Mouse (Mus musculus) heart, postnatal 0 days (tissue): ENCODE results near the gene Prkcz. TPM values are rescaled to one million over a fixed set of nuclear protein-coding genes. Genes with fewer than 3 reads are reported as not detected.
A peak's percentile ranks its signal among the peaks of the same experiment; 100 is the strongest.

Experiments used
- ATAC-seq: fragments of 200-750 bp; cut with Nextera tagmentation; 2 replicates; pipeline ENCODE4 v1.8.0; 2017; ENCODE audit warnings: low read depth, moderate number of reproducible peaks, moderate library complexity; ENCODE audit not compliant: insufficient read depth
- DNase-seq: peaks from one replicate; pipeline ENCODE4 v3.0.0-alpha.2; 2016; ENCODE audit warnings: low spot score
- H3K27ac ChIP-seq: fragments of 300-500 bp; sonication (generic); 2 replicates; pipeline ENCODE4 v1.5.1; 2014; ENCODE audit warnings: low read depth, mild to moderate bottlenecking
- H3K27me3 ChIP-seq: fragments of 300-500 bp; sonication (generic); 2 replicates; pipeline ENCODE4 v1.6.1; 2014; ENCODE audit warnings: low read length, mixed read lengths; ENCODE audit not compliant: control insufficient read depth, insufficient read depth
- H3K36me3 ChIP-seq: fragments of 300-500 bp; sonication (generic); replicated peaks from 2 replicates; pipeline ENCODE4 v1.6.1; 2014; ENCODE audit warnings: low read length, mixed read lengths; ENCODE audit not compliant: control insufficient read depth, insufficient read depth
- H3K4me1 ChIP-seq: fragments of 300-500 bp; sonication (generic); 2 replicates; pipeline ENCODE4 v1.6.1; 2014; ENCODE audit warnings: antibody characterized with exemption; ENCODE audit not compliant: control insufficient read depth, insufficient read depth
- H3K4me2 ChIP-seq: fragments of 300-500 bp; sonication (generic); 2 replicates; pipeline ENCODE4 v1.6.1; 2014; ENCODE audit warnings: low read depth, mild to moderate bottlenecking, low read length, moderate library complexity
- H3K4me3 ChIP-seq: fragments of 300-500 bp; sonication (generic); 2 replicates; pipeline ENCODE4 v1.5.1; 2014; ENCODE audit warnings: low read depth, low read length
- H3K9ac ChIP-seq: fragments of 300-500 bp; sonication (generic); replicated peaks from 2 replicates; pipeline ENCODE4 v1.6.1; 2014; ENCODE audit warnings: low read depth, low read length, mixed read lengths
- H3K9me3 ChIP-seq: fragments of 300-500 bp; sonication (generic); replicated peaks from 2 replicates; pipeline ENCODE4 v1.6.1; 2016; ENCODE audit warnings: low read length; ENCODE audit not compliant: control insufficient read depth
- CTCF ChIP-seq: IDR thresholded peaks from 2 replicates; pipeline ENCODE4 v1.5.1; 2016; ENCODE audit warnings: antibody characterized with exemption, control low read depth, low read depth
- EP300 ChIP-seq: IDR thresholded peaks from 2 replicates; pipeline ENCODE4 v1.6.1; 2016; ENCODE audit warnings: antibody characterized with exemption, low read depth
- WGBS: fragments of 180-500 bp; shearing (Covaris S2); extraction: QIAGEN DNeasy Blood & Tissue Kit; methylation state at CpG from one replicate; pipeline ENCODE4 v1.1.7; 2014; 5-methylcytosine and 5-hydroxymethylcytosine counted together
- polyA plus RNA-seq: library from polyadenylated mRNA; unstranded; fragments of >200 nt; fragmentation: Nextera tagmentation; extraction: Ambion mirVana; gene quantifications from 2 replicates; pipeline ENCODE4 v1.2.1, GENCODE M21; 2015
- total RNA-seq: library from RNA; depleted of rRNA; stranded (reverse); fragments of >200 nt; gene quantifications from 2 replicates; pipeline ENCODE4 v1.2.3, GENCODE M21; 2014; ENCODE audit warnings: low replicate concordance

Gene Prkcz
- total and polyA plus RNA-seq, 2 experiments from 2014 or later = 2.7 to 4.8 TPM

- 88% methylated on average over 4 of the region's 4 CpGs for WGBS
- ATAC-seq (no peak), DNase-seq (no peak)
- no peak overlapping the region for H3K9ac ChIP-seq
- no peaks in the 10 kb centered on the region for H3K27me3 ChIP-seq
- no peaks in the 10 kb centered on the region for H3K36me3 ChIP-seq
- no peaks in the 10 kb centered on the region for H3K9me3 ChIP-seq
- no peak overlapping the region for H3K27ac ChIP-seq
- H3K4me2 ChIP-seq = no peak overlapping the region
- peaks cover 8% of the 10 kb centered on the region for H3K4me1 ChIP-seq
- no peak for TF ChIP-seq EP300
- no peak for TF ChIP-seq CTCF
- no peak overlapping the region for H3K4me3 ChIP-seq
Measured at GRCm38 (mm10) chr4:155227986-155228385, 133.2 kb downstream of the Prkcz start.

GRCm38 (mm10) chr4:155225918-155226317 is 135.2 kb downstream of the Prkcz start:
- no peak for TF ChIP-seq EP300
- H3K4me1 ChIP-seq = peaks cover 6% of the 10 kb centered on the region; the same call in 1 of the 2 replicates
- no peak overlapping the region for H3K4me3 ChIP-seq
- no peak for DNase-seq
- no peak overlapping the region for H3K9ac ChIP-seq
- H3K9me3 ChIP-seq = no peaks in the 10 kb centered on the region
- no peak for ATAC-seq
- 77% methylated on average over 5 of the region's 5 CpGs for WGBS
- H3K4me2 ChIP-seq = no peak overlapping the region
- H3K36me3 ChIP-seq = no peaks in the 10 kb centered on the region
- no peak overlapping the region for H3K27ac ChIP-seq
- H3K27me3 ChIP-seq = no peaks in the 10 kb centered on the region

- WGBS = 29% methylated on average over 20 of the region's 20 CpGs
- Histone ChIP-seq H3K4me2 (peak overlapping the region; percentile 91), H3K9me3 (no peaks in the 10 kb centered on the region), H3K36me3 (no peaks in the 10 kb centered on the region), H3K27me3 (no peaks in the 10 kb centered on the region), H3K27ac (peak overlapping the region; percentile 95), H3K9ac (peak overlapping the region; percentile 69), H3K4me3 (peak overlapping the region; percentile 36), H3K4me1 (peaks cover 21% of the 10 kb centered on the region)
- TF ChIP-seq CTCF (no peak), EP300 (no peak)
- DNase-seq = no peak
- ATAC-seq = no peak
Measured at GRCm38 (mm10) chr4:155223594-155224528, 137.3 kb downstream of the Prkcz start.

DNA sequence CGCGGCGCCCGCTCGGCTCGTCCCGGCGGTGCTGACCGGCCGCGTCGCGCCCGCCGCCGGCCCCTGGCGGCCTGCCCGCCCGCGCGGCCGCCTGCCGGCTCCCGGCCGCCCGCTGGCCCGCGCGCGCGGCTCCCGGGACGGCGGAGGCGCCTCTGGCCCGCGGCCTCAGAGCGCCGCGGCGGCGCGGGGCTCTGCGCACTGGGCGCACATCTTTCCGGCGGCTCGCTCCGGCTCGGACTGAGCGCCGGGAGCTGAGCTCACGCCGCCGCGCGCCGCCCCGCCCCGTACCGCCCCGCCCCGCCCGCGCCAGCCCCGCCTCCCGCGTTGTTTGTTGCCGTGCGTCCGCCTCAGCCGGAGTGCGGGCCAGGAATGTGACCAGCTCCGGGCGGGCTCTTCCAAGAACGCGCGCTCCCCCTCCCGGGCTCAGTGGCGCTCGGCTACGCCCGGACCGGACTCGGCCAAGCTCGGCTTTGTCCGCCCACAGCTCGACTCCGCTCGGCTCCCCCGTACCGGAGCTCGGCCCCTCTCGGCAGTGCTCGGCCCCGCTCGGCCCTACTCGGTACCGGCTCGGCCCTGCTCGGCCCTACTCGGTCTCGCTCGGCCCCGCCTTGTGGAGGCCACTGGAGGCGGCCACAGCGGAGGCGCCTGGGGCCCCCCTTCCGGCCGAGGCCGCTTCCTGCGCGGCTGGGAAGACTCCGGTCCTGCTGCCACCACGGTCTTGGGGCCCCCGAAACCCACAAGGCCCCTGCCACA is 138.1 kb downstream of the Prkcz start:
- no peaks in the 10 kb centered on the region for H3K27me3 ChIP-seq
- no peaks in the 10 kb centered on the region for H3K36me3 ChIP-seq
- TF ChIP-seq EP300 (peak; percentile 70; the same call in 1 of the 2 replicates), CTCF (0 out of 2 replicates have a peak, but pooled peaks have one; percentile 2)
- peaks cover 29% of the 10 kb centered on the region for H3K4me1 ChIP-seq
- H3K4me2 ChIP-seq = peak overlapping the region; percentile 91
- H3K27ac ChIP-seq = peak overlapping the region; percentile 95
- DNase-seq (peak; percentile 94), ATAC-seq (peak; percentile 98)
- WGBS = under 1% methylated on average over 52 of the region's 116 CpGs
- H3K4me3 ChIP-seq = peak overlapping the region; percentile 36
- no peaks in the 10 kb centered on the region for H3K9me3 ChIP-seq
- peak overlapping the region; percentile 83 for H3K9ac ChIP-seq

DNA sequence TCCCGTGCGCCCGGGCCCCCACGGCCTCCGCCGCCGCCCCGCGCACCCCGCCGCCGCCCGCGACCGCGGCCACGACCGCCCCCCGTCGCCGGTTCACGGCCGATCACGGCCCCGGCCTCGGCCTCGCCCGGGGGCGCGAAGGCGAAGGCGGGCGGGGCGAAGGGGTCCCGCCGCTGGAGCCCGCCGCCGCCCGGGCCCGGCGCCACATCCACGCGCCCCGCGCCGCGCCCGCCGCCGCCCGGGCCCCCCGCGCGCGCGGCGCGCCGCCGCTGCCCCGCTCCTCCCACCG is 138.7 kb downstream of the Prkcz start, which contains the start of gene Ski:
Ski (minus strand) TSS at position 41 of the 289 bp plus-strand sequence.
- Histone ChIP-seq H3K27me3 (no peaks in the 10 kb centered on the region), H3K9ac (peak within 1 kb of the TSS; percentile 83), H3K4me3 (peak within 1 kb of the TSS; percentile 78), H3K27ac (peak within 1 kb of the TSS; percentile 95), H3K4me2 (peak within 1 kb of the TSS; percentile 91), H3K9me3 (no peaks in the 10 kb centered on the region), H3K4me1 (peaks cover 35% of the 10 kb centered on the region), H3K36me3 (no peaks in the 10 kb centered on the region)
- no CpG with 5 or more reads among the region's 63 CpGs for WGBS
- no peak for TF ChIP-seq EP300
- no peak for TF ChIP-seq CTCF
- no peak for ATAC-seq
- no peak for DNase-seq
